Mouse (Mus musculus) intestine, embryonic 15.5 days (tissue): Measurements from ENCODE around the gene Polg. TPM values are rescaled to one million over a fixed set of nuclear protein-coding genes. Genes with fewer than 3 reads are reported as not detected.

Experiments
- ATAC-seq: fragments of 200-750 bp; cut with Nextera tagmentation; 2 replicates; pipeline ENCODE4 v1.8.0; 2017; ENCODE audit warnings: moderate TSS enrichment, moderate library complexity
- H3K27ac ChIP-seq: fragments of 300-500 bp; sonication (generic); 2 replicates; pipeline ENCODE4 v1.5.1; 2015; ENCODE audit warnings: mild to moderate bottlenecking, inconsistent platforms
- H3K27me3 ChIP-seq: fragments of 300-500 bp; sonication (generic); replicated peaks from 2 replicates; pipeline ENCODE4 v1.6.1; 2015; ENCODE audit warnings: inconsistent platforms
- H3K36me3 ChIP-seq: fragments of 300-500 bp; sonication (generic); 2 replicates; pipeline ENCODE4 v1.6.1; 2015; ENCODE audit warnings: inconsistent platforms
- H3K4me1 ChIP-seq: fragments of 300-500 bp; sonication (generic); replicated peaks from 2 replicates; pipeline ENCODE4 v1.6.1; 2015; ENCODE audit warnings: inconsistent platforms
- H3K4me2 ChIP-seq: fragments of 300-500 bp; sonication (generic); replicated peaks from 2 replicates; pipeline ENCODE4 v1.6.1; 2015; ENCODE audit warnings: mild to moderate bottlenecking, inconsistent platforms
- H3K4me3 ChIP-seq: fragments of 300-500 bp; sonication (generic); replicated peaks from 2 replicates; pipeline ENCODE4 v1.5.1; 2015; ENCODE audit warnings: inconsistent platforms
- H3K9ac ChIP-seq: fragments of 300-500 bp; sonication (generic); 2 replicates; pipeline ENCODE4 v1.6.1; 2015; ENCODE audit warnings: inconsistent platforms
- H3K9me3 ChIP-seq: fragments of 300-500 bp; sonication (generic); 2 replicates; pipeline ENCODE4 v1.6.1; 2016; ENCODE audit warnings: inconsistent platforms
- WGBS: fragments of 180-500 bp; shearing (Covaris S2); methylation state at CpG from one replicate; pipeline ENCODE4 v1.1.7; 2015; 5-methylcytosine and 5-hydroxymethylcytosine counted together
- polyA plus RNA-seq: library from polyadenylated mRNA; unstranded; fragments of >200 nt; fragmentation: Nextera tagmentation; extraction: Ambion mirVana; gene quantifications from 2 replicates; pipeline ENCODE4 v1.2.1, GENCODE M21; 2015

Polg gene
- 34.7 and 39.9 TPM in 2 replicates for polyA plus RNA-seq

GRCm38 (mm10) chr7:79466053-79466901 is at the start of gene Polg:
Gene Polg (minus strand): TSS chr7:79466362.
- H3K4me3 ChIP-seq = peak within 1 kb of the TSS; percentile 92
- H3K36me3 ChIP-seq = peaks cover 11% of the 10 kb centered on the region
- WGBS = under 1% methylated on average over 76 of the region's 76 CpGs
- peak within 1 kb of the TSS; percentile 82 for H3K27ac ChIP-seq
- peak within 1 kb of the TSS; percentile 88 for H3K9ac ChIP-seq
- peak; percentile 98 for ATAC-seq
- H3K27me3 ChIP-seq = no peaks in the 10 kb centered on the region
- peaks cover 25% of the 10 kb centered on the region for H3K4me1 ChIP-seq
- H3K9me3 ChIP-seq = no peaks in the 10 kb centered on the region
- H3K4me2 ChIP-seq = peak within 1 kb of the TSS; percentile 91

- Histone ChIP-seq H3K4me2 (peak overlapping the region; percentile 83), H3K4me3 (peak overlapping the region; percentile 40), H3K27me3 (peaks cover 83% of the 10 kb centered on the region), H3K4me1 (peaks cover 19% of the 10 kb centered on the region), H3K9me3 (no peaks in the 10 kb centered on the region), H3K27ac (no peak overlapping the region), H3K9ac (no peak overlapping the region), H3K36me3 (no peaks in the 10 kb centered on the region)
- WGBS = 52% methylated on average over 9 of the region's 9 CpGs
- no peak for ATAC-seq
Observed at GRCm38 (mm10) chr7:79515861-79516260, 49.7 kb upstream of the Polg start.

- no peaks in the 10 kb centered on the region for H3K9me3 ChIP-seq
- 0 out of 2 replicates have a peak overlapping the region, but pooled peaks have one; percentile 20 for H3K9ac ChIP-seq
- H3K4me1 ChIP-seq = peaks cover 13% of the 10 kb centered on the region
- peaks cover 88% of the 10 kb centered on the region for H3K27me3 ChIP-seq
- WGBS = 3% methylated on average over 56 of the region's 57 CpGs
- peak; percentile 34; the same call in 1 of the 2 replicates for ATAC-seq
- peak overlapping the region; percentile 40 for H3K4me3 ChIP-seq
- no peak overlapping the region for H3K27ac ChIP-seq
- H3K4me2 ChIP-seq = peak overlapping the region; percentile 83
- no peaks in the 10 kb centered on the region for H3K36me3 ChIP-seq
Observed at GRCm38 (mm10) chr7:79515221-79515743, 49.1 kb upstream of the Polg start.

GRCm38 (mm10) chr7:79514361-79514881 is 48.3 kb upstream of the Polg start:
- Histone ChIP-seq H3K27me3 (peaks cover 93% of the 10 kb centered on the region), H3K4me3 (no peak overlapping the region), H3K4me2 (no peak overlapping the region), H3K27ac (no peak overlapping the region), H3K36me3 (no peaks in the 10 kb centered on the region), H3K9ac (no peak overlapping the region), H3K9me3 (no peaks in the 10 kb centered on the region), H3K4me1 (peaks cover 8% of the 10 kb centered on the region)
- no peak for ATAC-seq
- WGBS = 2% methylated on average over 20 of the region's 20 CpGs

- peaks cover 96% of the 10 kb centered on the region for H3K27me3 ChIP-seq
- H3K36me3 ChIP-seq = no peaks in the 10 kb centered on the region
- H3K27ac ChIP-seq = no peak overlapping the region
- no peaks in the 10 kb centered on the region for H3K9me3 ChIP-seq
- peaks cover 13% of the 10 kb centered on the region for H3K4me1 ChIP-seq
- no peak overlapping the region for H3K4me2 ChIP-seq
- ATAC-seq = no peak
- H3K4me3 ChIP-seq = no peak overlapping the region
- no peak overlapping the region for H3K9ac ChIP-seq
- 4% methylated on average over 2 of the region's 2 CpGs for WGBS
Observed at GRCm38 (mm10) chr7:79513466-79513865, 47.3 kb upstream of the Polg start.

GRCm38 (mm10) chr7:79512496-79512895 is 46.3 kb upstream of the Polg start:
- Histone ChIP-seq H3K4me1 (peaks cover 16% of the 10 kb centered on the region), H3K27me3 (peaks cover 96% of the 10 kb centered on the region), H3K9me3 (no peaks in the 10 kb centered on the region), H3K4me2 (no peak overlapping the region), H3K36me3 (no peaks in the 10 kb centered on the region), H3K4me3 (no peak overlapping the region), H3K9ac (no peak overlapping the region), H3K27ac (no peak overlapping the region)
- no peak for ATAC-seq
- WGBS = 4% methylated on average over 4 of the region's 4 CpGs

- H3K4me1 ChIP-seq = peaks cover 16% of the 10 kb centered on the region
- H3K4me2 ChIP-seq = no peak overlapping the region
- 6% methylated on average over 5 of the region's 5 CpGs for WGBS
- H3K27ac ChIP-seq = no peak overlapping the region
- H3K36me3 ChIP-seq = no peaks in the 10 kb centered on the region
- no peak for ATAC-seq
- no peak overlapping the region for H3K4me3 ChIP-seq
- H3K9me3 ChIP-seq = no peaks in the 10 kb centered on the region
- H3K27me3 ChIP-seq = peaks cover 96% of the 10 kb centered on the region
- no peak overlapping the region for H3K9ac ChIP-seq
Observed at GRCm38 (mm10) chr7:79511656-79512055, 45.5 kb upstream of the Polg start.

- H3K4me2 ChIP-seq = no peak overlapping the region
- no peak overlapping the region for H3K4me3 ChIP-seq
- H3K36me3 ChIP-seq = no peaks in the 10 kb centered on the region
- ATAC-seq = no peak
- 20% methylated on average over 7 of the region's 7 CpGs for WGBS
- peaks cover 16% of the 10 kb centered on the region for H3K4me1 ChIP-seq
- no peaks in the 10 kb centered on the region for H3K9me3 ChIP-seq
- no peak overlapping the region for H3K9ac ChIP-seq
- H3K27ac ChIP-seq = no peak overlapping the region
- H3K27me3 ChIP-seq = peaks cover 96% of the 10 kb centered on the region
Observed at GRCm38 (mm10) chr7:79511181-79511580, 45.0 kb upstream of the Polg start.

GRCm38 (mm10) chr7:79510686-79511085 is 44.5 kb upstream of the Polg start:
- H3K36me3 ChIP-seq = no peaks in the 10 kb centered on the region
- H3K4me2 ChIP-seq = no peak overlapping the region
- H3K27ac ChIP-seq = no peak overlapping the region
- H3K27me3 ChIP-seq = peaks cover 96% of the 10 kb centered on the region
- H3K9ac ChIP-seq = no peak overlapping the region
- peaks cover 16% of the 10 kb centered on the region for H3K4me1 ChIP-seq
- no peak for ATAC-seq
- no peak overlapping the region for H3K4me3 ChIP-seq
- no peaks in the 10 kb centered on the region for H3K9me3 ChIP-seq
- WGBS = 22% methylated on average over 3 of the region's 3 CpGs

- Histone ChIP-seq H3K36me3 (no peaks in the 10 kb centered on the region), H3K9me3 (no peaks in the 10 kb centered on the region), H3K4me3 (no peak overlapping the region), H3K9ac (no peak overlapping the region), H3K4me1 (peaks cover 12% of the 10 kb centered on the region), H3K27me3 (peaks cover 96% of the 10 kb centered on the region), H3K4me2 (no peak overlapping the region), H3K27ac (no peak overlapping the region)
- 4% methylated on average over 12 of the region's 12 CpGs for WGBS
- ATAC-seq = no peak
Observed at GRCm38 (mm10) chr7:79509710-79510109, 43.5 kb upstream of the Polg start.

- no peaks in the 10 kb centered on the region for H3K9me3 ChIP-seq
- no peak overlapping the region for H3K27ac ChIP-seq
- H3K36me3 ChIP-seq = no peaks in the 10 kb centered on the region
- ATAC-seq = no peak
- H3K4me2 ChIP-seq = no peak overlapping the region
- H3K4me3 ChIP-seq = no peak overlapping the region
- WGBS = 8% methylated on average over 6 of the region's 6 CpGs
- peaks cover 96% of the 10 kb centered on the region for H3K27me3 ChIP-seq
- H3K9ac ChIP-seq = no peak overlapping the region
- peaks cover 15% of the 10 kb centered on the region for H3K4me1 ChIP-seq
Observed at GRCm38 (mm10) chr7:79509235-79509607, 43.1 kb upstream of the Polg start.

GRCm38 (mm10) chr7:79508280-79509234 is 42.4 kb upstream of the Polg start:
- no peaks in the 10 kb centered on the region for H3K36me3 ChIP-seq
- WGBS = 1% methylated on average over 78 of the region's 79 CpGs
- H3K27me3 ChIP-seq = peaks cover 96% of the 10 kb centered on the region
- H3K4me1 ChIP-seq = peaks cover 15% of the 10 kb centered on the region
- H3K27ac ChIP-seq = no peak overlapping the region
- peak overlapping the region; percentile 51 for H3K4me2 ChIP-seq
- no peak overlapping the region for H3K9ac ChIP-seq
- no peaks in the 10 kb centered on the region for H3K9me3 ChIP-seq
- ATAC-seq = no peak
- peak overlapping the region; percentile 24 for H3K4me3 ChIP-seq
